Mouse (Mus musculus) MEL (cell line): Measurements from ENCODE around the gene Macrod1. TPM values are rescaled to one million over a fixed set of nuclear protein-coding genes. Genes with fewer than 3 reads are reported as not detected.

Source experiments
- DNase-seq: peaks from one replicate; pipeline ENCODE4 v3.0.0; 2011; ENCODE audit warnings: low read depth, low spot score
- H3K27ac ChIP-seq: 2 replicates; pipeline ENCODE4 v1.5.1; 2012; ENCODE audit warnings: low read depth, mild to moderate bottlenecking, control low read depth, low read length, moderate library complexity; ENCODE audit not compliant: control insufficient read depth
- H3K27me3 ChIP-seq, 2 experiments: fragments of 150-350 bp in 1 of 2; sonication (generic) in 1 of 2; 2 replicates each; pipeline ENCODE4 v1.6.1; 2012; ENCODE audit warnings: low read length in 2 of 2, mild to moderate bottlenecking in 2 of 2, improper control_type of control experiment in 1 of 2, moderate library complexity in 1 of 2; ENCODE audit not compliant: insufficient read depth in 2 of 2, control insufficient read depth in 1 of 2
- H3K36me3 ChIP-seq, 2 experiments: 2 replicates each; pipeline ENCODE4 v1.6.1; 2012 to 2014; ENCODE audit warnings: low read length in 2 of 2, improper control_type of control experiment in 1 of 2, inconsistent platforms in 1 of 2, mild to moderate bottlenecking in 1 of 2; ENCODE audit not compliant: insufficient read depth in 2 of 2, control insufficient read depth in 1 of 2
- H3K4me1 ChIP-seq, 2 experiments: fragments of 150-350 bp in 1 of 2; sonication (generic) in 1 of 2; 2 replicates each; pipeline ENCODE4 v1.6.1; 2012; ENCODE audit warnings: low read length in 2 of 2, improper control_type of control experiment in 1 of 2, mild to moderate bottlenecking in 1 of 2; ENCODE audit not compliant: insufficient read depth in 2 of 2, control insufficient read depth in 1 of 2
- H3K4me3 ChIP-seq, 2 experiments: fragments of 150-350 bp in 1 of 2; sonication (generic) in 1 of 2; 2 replicates each; pipeline ENCODE4 v1.5.1; 2012; ENCODE audit warnings: low read depth in 2 of 2, low read length in 2 of 2, mild to moderate bottlenecking in 2 of 2, moderate library complexity in 2 of 2, control low read depth in 1 of 2, improper control_type of control experiment in 1 of 2; ENCODE audit not compliant: control insufficient read depth in 1 of 2, insufficient read depth in 1 of 2
- H3K79me2 ChIP-seq: 2 replicates; pipeline ENCODE4 v1.6.1; 2012; ENCODE audit warnings: mild to moderate bottlenecking, low read length, moderate library complexity; ENCODE audit not compliant: control insufficient read depth, poor library complexity, insufficient read depth
- H3K9ac ChIP-seq: 2 replicates; pipeline ENCODE4 v1.6.1; 2012; ENCODE audit warnings: low read depth, mild to moderate bottlenecking, control low read depth, low read length, moderate library complexity; ENCODE audit not compliant: control insufficient read depth, poor library complexity, severe bottlenecking
- H3K9me3 ChIP-seq: fragments of 150-350 bp; sonication (generic); replicated peaks from 2 replicates; pipeline ENCODE4 v1.6.1; 2012; ENCODE audit warnings: mild to moderate bottlenecking, low read length, improper control_type of control experiment, moderate library complexity; ENCODE audit not compliant: insufficient read depth
- CTCF ChIP-seq, 3 experiments: IDR thresholded peaks in 2 of 3; conservative IDR thresholded peaks in 1 of 3; 2 replicates each; pipeline ENCODE4 v1.5.1; 2011 to 2012; ENCODE audit warnings: low read length in 3 of 3, low read depth in 2 of 3, mild to moderate bottlenecking in 2 of 3, improper control_type of control experiment in 1 of 3, inconsistent platforms in 1 of 3, mixed read lengths in 1 of 3, moderate library complexity in 1 of 3; ENCODE audit not compliant: control insufficient read depth in 1 of 3, insufficient read depth in 1 of 3, poor library complexity in 1 of 3, severe bottlenecking in 1 of 3
- EP300 ChIP-seq, 2 experiments: IDR thresholded peaks; 2 replicates each; pipeline ENCODE4 v1.6.1; 2011; ENCODE audit warnings: improper control_type of control experiment in 2 of 2, low read length in 2 of 2, low read depth in 1 of 2, mild to moderate bottlenecking in 1 of 2
- MAFK ChIP-seq: IDR thresholded peaks from 2 replicates; pipeline ENCODE4 v1.6.1; 2011; ENCODE audit warnings: low read depth, mild to moderate bottlenecking, low read length, improper control_type of control experiment, borderline replicate concordance
- MAX ChIP-seq: IDR thresholded peaks from 2 replicates; pipeline ENCODE4 v1.6.1; 2011; ENCODE audit warnings: low read length, improper control_type of control experiment
- MXI1 ChIP-seq: IDR thresholded peaks from 2 replicates; pipeline ENCODE4 v1.6.1; 2011; ENCODE audit warnings: mild to moderate bottlenecking, low read depth, low read length, improper control_type of control experiment
- MYC ChIP-seq: IDR thresholded peaks from 2 replicates; pipeline ENCODE4 v1.6.1; 2011; ENCODE audit warnings: low read depth, mild to moderate bottlenecking, low read length, improper control_type of control experiment, moderate library complexity
- NELFE ChIP-seq: IDR thresholded peaks from 2 replicates; pipeline ENCODE4 v1.6.1; 2011; ENCODE audit warnings: low read depth, low read length, improper control_type of control experiment
- POLR2AphosphoS2 ChIP-seq: IDR thresholded peaks from 2 replicates; pipeline ENCODE4 v1.6.1; 2011; ENCODE audit warnings: low read length, improper control_type of control experiment
- SIN3A ChIP-seq: IDR thresholded peaks from 2 replicates; pipeline ENCODE4 v1.6.1; 2012; ENCODE audit warnings: low read length, improper control_type of control experiment, inconsistent platforms
- TAL1 ChIP-seq: IDR thresholded peaks from 2 replicates; pipeline ENCODE4 v1.6.1; 2012; ENCODE audit warnings: mild to moderate bottlenecking, inconsistent platforms, low read length, moderate library complexity, mixed read lengths
- TCF12 ChIP-seq: IDR thresholded peaks from 2 replicates; pipeline ENCODE4 v1.6.1; 2014; ENCODE audit warnings: low read depth, mild to moderate bottlenecking, inconsistent platforms, low read length, improper control_type of control experiment, moderate library complexity
- ZC3H11A ChIP-seq: IDR thresholded peaks from 2 replicates; pipeline ENCODE4 v1.6.1; 2012; ENCODE audit warnings: low read depth, mild to moderate bottlenecking, inconsistent platforms, low read length, improper control_type of control experiment
- polyA plus RNA-seq, 2 experiments: library from polyadenylated mRNA; stranded (reverse) in 1 of 2; unstranded in 1 of 2; fragments of >175 nt in 1 of 2; fragments of >200 nt in 1 of 2; gene quantifications; 2 replicates each; pipeline versions ENCODE4 v1.2.1 to v1.2.4; 2012; ENCODE audit warnings: low replicate concordance in 2 of 2, low read depth in 1 of 2; ENCODE audit not compliant: insufficient read length in 2 of 2, insufficient read depth in 1 of 2, missing spikeins in 1 of 2
- total RNA-seq: library from RNA; depleted of rRNA; stranded (reverse); fragments of 300-350 nt; gene quantifications from 2 replicates; pipeline ENCODE4 v1.2.3, GENCODE M21; 2012

Gene Macrod1
- total and polyA plus RNA-seq, 3 experiments = 4.5 to 15.7 TPM; not detected in 1

- Histone ChIP-seq H3K27me3 (no peaks in the 10 kb centered on the region), H3K27ac (no peak overlapping the region), H3K9ac (no peak overlapping the region), H3K4me3 (no peak overlapping the region), H3K4me1 (peaks cover 0 to 16% of the 10 kb centered on the region in 2 experiments; a peak in 3 of 4 replicates)
- TF ChIP-seq TAL1 = no peak
- TF ChIP-seq NELFE = no peak
- TF ChIP-seq CTCF (IDR thresholded peaks at IDR 0.05 in 2 of 3, conservative IDR thresholded peaks at IDR 0.05 in 1 of 3; ENCODE audit: control insufficient read depth in 1 of 3, insufficient read depth in 1 of 3, low read depth in 2 of 3, low read length in 3 of 3, poor library complexity in 1 of 3, severe bottlenecking in 1 of 3) = 0 out of 6 replicates have a peak, but pooled peaks of 1 of the 3 experiments have one; percentile 10
- TF ChIP-seq POLR2AphosphoS2 = no peak
- TF ChIP-seq, all 39 proteins: peak for 1
- Histone ChIP-seq H3K36me3 (peaks cover 20 to 42% of the 10 kb centered on the region in 2 experiments), H3K79me2 (peaks cover 34% of the 10 kb centered on the region), H3K9me3 (no peaks in the 10 kb centered on the region)
- DNase-seq = no peak
These were observed 22.6 kb upstream of the Macrod1 start for GRCm38 (mm10) chr19:7034006-7034405.

DNA sequence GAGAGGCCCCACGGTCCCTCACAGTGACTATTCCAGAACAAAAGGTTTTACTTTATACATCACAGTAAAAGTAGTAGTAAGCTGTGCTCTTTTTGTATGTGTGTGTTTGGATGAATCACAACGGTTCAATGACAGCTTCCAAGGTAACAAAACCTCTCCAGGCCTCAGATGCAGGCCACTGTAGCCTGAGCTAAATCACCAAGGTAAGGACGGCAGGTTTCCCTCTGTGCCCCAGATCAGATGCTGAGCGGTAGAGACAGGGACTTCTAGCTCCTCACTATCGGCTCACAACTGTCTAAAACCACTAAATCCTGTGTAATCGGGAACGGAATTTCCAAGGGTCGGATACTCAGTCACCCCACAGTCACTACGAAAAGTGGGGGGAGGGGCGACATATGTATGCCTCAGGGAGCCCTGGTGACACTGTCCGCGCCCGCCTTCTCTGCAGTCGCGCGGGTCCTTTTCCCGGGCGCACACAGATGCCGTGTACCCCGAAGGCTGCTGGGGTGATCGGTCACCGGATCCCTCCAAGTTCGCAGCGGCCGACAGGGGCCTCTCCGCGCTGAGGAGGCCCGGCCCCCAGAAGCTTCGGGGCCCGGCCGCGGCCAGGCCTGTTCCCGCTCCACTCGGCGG lies 17.4 kb upstream of the Macrod1 start:
- Histone ChIP-seq H3K79me2 (peaks cover 43% of the 10 kb centered on the region), H3K27me3 (no peaks in the 10 kb centered on the region), H3K36me3 (peaks cover 9 to 23% of the 10 kb centered on the region in 2 experiments), H3K4me3 (peak overlapping the region; percentile 85 to 90), H3K9me3 (no peaks in the 10 kb centered on the region), H3K9ac (peak overlapping the region; percentile 97), H3K4me1 (peaks cover 0 to 20% of the 10 kb centered on the region in 2 experiments; a peak in 3 of 4 replicates), H3K27ac (peak overlapping the region; percentile 54)
- peak; percentile 77 for DNase-seq
- 0 out of 2 replicates have a peak, but pooled peaks have one; percentile 31 for TF ChIP-seq SIN3A
- TF ChIP-seq ZC3H11A = no peak
- TF ChIP-seq EP300 (IDR thresholded peaks at IDR 0.05; ENCODE audit: low read depth in 1 of 2, low read length in 2 of 2) = 0 out of 4 replicates have a peak, but pooled peaks of 1 of the 2 experiments have one; percentile 3
- TF ChIP-seq CTCF (IDR thresholded peaks at IDR 0.05 in 2 of 3, conservative IDR thresholded peaks at IDR 0.05 in 1 of 3; ENCODE audit: control insufficient read depth in 1 of 3, insufficient read depth in 1 of 3, low read depth in 2 of 3, low read length in 3 of 3, poor library complexity in 1 of 3, severe bottlenecking in 1 of 3) = no peak
- peak; percentile 77 for TF ChIP-seq MXI1
- TF ChIP-seq TCF12 = no peak
- no peak for TF ChIP-seq MAFK
- peak; percentile 48; the same call in 1 of the 2 replicates for TF ChIP-seq MAX
- 0 out of 2 replicates have a peak, but pooled peaks have one; percentile 10 for TF ChIP-seq MYC
